Mouse (Mus musculus) bone marrow macrophage, adult 2 months (primary cell): ENCODE results near the gene Comtd1. TPM values are rescaled to one million over a fixed set of nuclear protein-coding genes. Genes with fewer than 3 reads are reported as not detected.

Experiments used
- H3K27ac ChIP-seq: 2 replicates; pipeline ENCODE4 v1.5.1; 2012; ENCODE audit warnings: low read depth, low read length; ENCODE audit not compliant: insufficient read depth
- H3K4me1 ChIP-seq: 2 replicates; pipeline ENCODE4 v1.6.1; 2012; ENCODE audit warnings: low read length; ENCODE audit not compliant: control insufficient read depth, insufficient read depth
- H3K4me3 ChIP-seq: 2 replicates; pipeline ENCODE4 v1.5.1; 2012; ENCODE audit warnings: mild to moderate bottlenecking, low read length, moderate library complexity; ENCODE audit not compliant: insufficient read depth
- CTCF ChIP-seq: IDR thresholded peaks from 2 replicates; pipeline ENCODE4 v1.5.1; 2012; ENCODE audit warnings: low read depth, mild to moderate bottlenecking, low read length, moderate library complexity
- POLR2A ChIP-seq: IDR thresholded peaks from 2 replicates; pipeline ENCODE4 v1.6.1; 2012; ENCODE audit warnings: mild to moderate bottlenecking, low read depth, low read length, borderline replicate concordance
- polyA plus RNA-seq: library from polyadenylated mRNA; stranded (reverse); fragments of >200 nt; gene quantifications from 2 replicates; pipeline ENCODE4 v1.2.4, GENCODE M21; 2012; ENCODE audit not compliant: missing spikeins, insufficient read depth, insufficient read length

Gene Comtd1
- polyA plus RNA-seq, 1 experiment: 15.5 TPM

GRCm38 (mm10) chr14:21817453-21817852, 31.3 kb downstream of the Comtd1 start:
- no peak overlapping the region for H3K27ac ChIP-seq
- H3K4me3 ChIP-seq: no peak overlapping the region
- TF ChIP-seq CTCF (no peak), POLR2A (no peak)
- H3K4me1 ChIP-seq: peaks cover 41% of the 10 kb centered on the region

- Histone ChIP-seq H3K27ac (no peak overlapping the region), H3K4me3 (no peak overlapping the region), H3K4me1 (peaks cover 39% of the 10 kb centered on the region)
- TF ChIP-seq POLR2A (no peak), CTCF (no peak)
Observed at GRCm38 (mm10) chr14:21816255-21816654, 32.5 kb downstream of the Comtd1 start.

GRCm38 (mm10) chr14:21814606-21815005, 34.2 kb downstream of the Comtd1 start:
- Histone ChIP-seq H3K4me3 (no peak overlapping the region), H3K4me1 (peaks cover 30% of the 10 kb centered on the region)
- TF ChIP-seq CTCF (no peak), POLR2A (no peak)

GRCm38 (mm10) chr14:21813847-21814246, 34.9 kb downstream of the Comtd1 start:
- H3K4me3 ChIP-seq: no peak overlapping the region
- no peak for TF ChIP-seq CTCF
- no peak for TF ChIP-seq POLR2A
- peak overlapping the region; percentile 82 for H3K27ac ChIP-seq
- peaks cover 30% of the 10 kb centered on the region for H3K4me1 ChIP-seq

More at GRCm38 (mm10) chr14:21814606-21815005, 34.2 kb downstream of the Comtd1 start:
- H3K27ac ChIP-seq: no peak overlapping the region

- H3K4me3 ChIP-seq: no peak overlapping the region
- peak overlapping the region; percentile 82 for H3K27ac ChIP-seq
Observed at GRCm38 (mm10) chr14:21813216-21813615, 35.6 kb downstream of the Comtd1 start.

GRCm38 (mm10) chr14:21812590-21813162, 36.1 kb downstream of the Comtd1 start:
- peak; percentile 80 for TF ChIP-seq CTCF
- TF ChIP-seq POLR2A: no peak
- Histone ChIP-seq H3K4me1 (peaks cover 40% of the 10 kb centered on the region), H3K27ac (peak overlapping the region; percentile 82), H3K4me3 (no peak overlapping the region)

More at GRCm38 (mm10) chr14:21813216-21813615, 35.6 kb downstream of the Comtd1 start:
- peaks cover 37% of the 10 kb centered on the region for H3K4me1 ChIP-seq
- TF ChIP-seq POLR2A (no peak), CTCF (no peak)

- TF ChIP-seq CTCF: no peak
- no peak for TF ChIP-seq POLR2A
Observed at GRCm38 (mm10) chr14:21811744-21812393, 36.9 kb downstream of the Comtd1 start.

GRCm38 (mm10) chr14:21811301-21811700, 37.5 kb downstream of the Comtd1 start:
- Histone ChIP-seq H3K4me1 (peaks cover 40% of the 10 kb centered on the region), H3K4me3 (no peak overlapping the region), H3K27ac (peak overlapping the region; percentile 44; the same call in 1 of the 2 replicates)
- no peak for TF ChIP-seq CTCF
- no peak for TF ChIP-seq POLR2A

More at GRCm38 (mm10) chr14:21811744-21812393, 36.9 kb downstream of the Comtd1 start:
- no peak overlapping the region for H3K4me3 ChIP-seq
- no peak overlapping the region for H3K27ac ChIP-seq
- peaks cover 40% of the 10 kb centered on the region for H3K4me1 ChIP-seq

GRCm38 (mm10) chr14:21809418-21809817, 39.4 kb downstream of the Comtd1 start:
- H3K4me1 ChIP-seq: peaks cover 32% of the 10 kb centered on the region
- H3K4me3 ChIP-seq: no peak overlapping the region
- H3K27ac ChIP-seq: no peak overlapping the region
- TF ChIP-seq POLR2A (no peak), CTCF (no peak)

GRCm38 (mm10) chr14:21808208-21808922, 40.4 kb downstream of the Comtd1 start:
- Histone ChIP-seq H3K4me3 (no peak overlapping the region), H3K4me1 (peaks cover 24% of the 10 kb centered on the region), H3K27ac (no peak overlapping the region)
- TF ChIP-seq POLR2A (no peak), CTCF (no peak)
